Mouse (Mus musculus) 416B (cell line): ENCODE data around the gene Fanca.
A peak's percentile ranks its signal among the peaks of the same experiment; 100 is the strongest.
"Not testable (repeated sequence)": the region's sequence is repeated elsewhere in the genome, so short reads cannot be mapped to it uniquely, and the experiment has no call there.

Experiments
- DNase-seq: peaks from one replicate; pipeline ENCODE4 v3.0.0; 2011; ENCODE audit warnings: low read depth

Fanca gene

GRCm38 (mm10) chr8:123330701-123331100 is 12.3 kb upstream of the Fanca start:
- DNase-seq, result no peak

- no peak for DNase-seq
Observed at GRCm38 (mm10) chr8:123329961-123330360, 11.6 kb upstream of the Fanca start.

- DNase-seq, result peak; percentile 91
Observed at GRCm38 (mm10) chr8:123329350-123329749, 11.0 kb upstream of the Fanca start.

GRCm38 (mm10) chr8:123328552-123328951 is 10.2 kb upstream of the Fanca start:
- DNase-seq, result no peak

- DNase-seq, result peak; percentile 90
Observed at GRCm38 (mm10) chr8:123319522-123320164, 1.3 kb upstream of the Fanca start.

- no peak for DNase-seq
Observed at GRCm38 (mm10) chr8:123317781-123318466, 452 bp downstream of the Fanca start.

GRCm38 (mm10) chr8:123308738-123309137 is 9.6 kb downstream of the Fanca start:
- no peak for DNase-seq

- DNase-seq, result peak; percentile 84
Observed at GRCm38 (mm10) chr8:123298301-123298700, 20.1 kb downstream of the Fanca start.

GRCm38 (mm10) chr8:123292785-123293184 is 25.6 kb downstream of the Fanca start:
- peak; percentile 85 for DNase-seq

GRCm38 (mm10) chr8:123292281-123292680 is 26.1 kb downstream of the Fanca start:
- no peak for DNase-seq

GRCm38 (mm10) chr8:123291716-123292115 is 26.7 kb downstream of the Fanca start:
- no peak for DNase-seq

- DNase-seq, result no peak
Observed at GRCm38 (mm10) chr8:123290679-123291078, 27.7 kb downstream of the Fanca start.

GRCm38 (mm10) chr8:123290166-123290565 is 28.2 kb downstream of the Fanca start:
- DNase-seq, result peak; percentile 65

GRCm38 (mm10) chr8:123287362-123287761 is 31.0 kb downstream of the Fanca start:
- peak; percentile 43 for DNase-seq

- DNase-seq, result no peak
Observed at GRCm38 (mm10) chr8:123284493-123284892, 33.9 kb downstream of the Fanca start.

GRCm38 (mm10) chr8:123283991-123284390 is 34.4 kb downstream of the Fanca start:
- no peak for DNase-seq

- DNase-seq, result not testable (repeated sequence)
Observed at GRCm38 (mm10) chr8:123282994-123283393, 35.4 kb downstream of the Fanca start.

GRCm38 (mm10) chr8:123280302-123281094 is 37.9 kb downstream of the Fanca start:
- peak; percentile 86 for DNase-seq

GRCm38 (mm10) chr8:123279828-123280227 is 38.5 kb downstream of the Fanca start:
- DNase-seq, result peak; percentile 69

GRCm38 (mm10) chr8:123278445-123278844 is 39.9 kb downstream of the Fanca start:
- no peak for DNase-seq

GRCm38 (mm10) chr8:123275096-123275495 is 43.3 kb downstream of the Fanca start:
- DNase-seq, result no peak

- no peak for DNase-seq
Observed at GRCm38 (mm10) chr8:123274447-123274846, 43.9 kb downstream of the Fanca start.

GRCm38 (mm10) chr8:123271901-123272300 is 46.5 kb downstream of the Fanca start:
- no peak for DNase-seq
